Mouse (Mus musculus) lung, embryonic 14.5 days (tissue): ENCODE measurements around the gene Ncs1. TPM values are rescaled to one million over a fixed set of nuclear protein-coding genes. Genes with fewer than 3 reads are reported as not detected.

ENCODE experiments used
- ATAC-seq: fragments of 200-750 bp; cut with Nextera tagmentation; 2 replicates; pipeline ENCODE4 v1.8.0; 2017; ENCODE audit warnings: mild to moderate bottlenecking, moderate TSS enrichment, moderate library complexity; ENCODE audit not compliant: insufficient read depth
- DNase-seq: peaks from one replicate; pipeline ENCODE4 v3.0.0-alpha.2; 2015
- H3K27ac ChIP-seq: fragments of 300-500 bp; sonication (generic); 2 replicates; pipeline ENCODE4 v1.5.1; 2014; ENCODE audit warnings: low read depth, mild to moderate bottlenecking, moderate library complexity
- H3K27me3 ChIP-seq: fragments of 300-500 bp; sonication (generic); 2 replicates; pipeline ENCODE4 v1.6.1; 2014; ENCODE audit warnings: low read length, control low read depth; ENCODE audit not compliant: insufficient read depth
- H3K36me3 ChIP-seq: fragments of 300-500 bp; sonication (generic); 2 replicates; pipeline ENCODE4 v1.6.1; 2014; ENCODE audit warnings: control low read depth; ENCODE audit not compliant: insufficient read depth
- H3K4me1 ChIP-seq: fragments of 300-500 bp; sonication (generic); 2 replicates; pipeline ENCODE4 v1.6.1; 2014; ENCODE audit warnings: antibody characterized with exemption, control low read depth; ENCODE audit not compliant: insufficient read depth
- H3K4me2 ChIP-seq: fragments of 300-500 bp; sonication (generic); 2 replicates; pipeline ENCODE4 v1.6.1; 2014; ENCODE audit warnings: mild to moderate bottlenecking
- H3K4me3 ChIP-seq: fragments of 300-500 bp; sonication (generic); 2 replicates; pipeline ENCODE4 v1.5.1; 2014; ENCODE audit warnings: low read depth, low read length
- H3K9ac ChIP-seq: fragments of 300-500 bp; sonication (generic); 2 replicates; pipeline ENCODE4 v1.6.1; 2014
- H3K9me3 ChIP-seq: fragments of 300-500 bp; sonication (generic); 2 replicates; pipeline ENCODE4 v1.6.1; 2016; ENCODE audit warnings: low read depth, low read length, control low read depth
- CTCF ChIP-seq: IDR thresholded peaks from 2 replicates; pipeline ENCODE4 v1.5.1; 2016; ENCODE audit warnings: antibody characterized with exemption, low read depth
- WGBS: fragments of 180-500 bp; shearing (Covaris S2); extraction: QIAGEN DNeasy Blood & Tissue Kit; methylation state at CpG from one replicate; pipeline ENCODE4 v1.1.7; 2014; 5-methylcytosine and 5-hydroxymethylcytosine counted together
- polyA plus RNA-seq: library from polyadenylated mRNA; unstranded; fragments of >200 nt; fragmentation: Nextera tagmentation; extraction: Ambion mirVana; gene quantifications from 2 replicates; pipeline ENCODE4 v1.2.1, GENCODE M21; 2014

Gene Ncs1
- polyA plus RNA-seq: 26.5 and 28.6 TPM in 2 replicates

DNA sequence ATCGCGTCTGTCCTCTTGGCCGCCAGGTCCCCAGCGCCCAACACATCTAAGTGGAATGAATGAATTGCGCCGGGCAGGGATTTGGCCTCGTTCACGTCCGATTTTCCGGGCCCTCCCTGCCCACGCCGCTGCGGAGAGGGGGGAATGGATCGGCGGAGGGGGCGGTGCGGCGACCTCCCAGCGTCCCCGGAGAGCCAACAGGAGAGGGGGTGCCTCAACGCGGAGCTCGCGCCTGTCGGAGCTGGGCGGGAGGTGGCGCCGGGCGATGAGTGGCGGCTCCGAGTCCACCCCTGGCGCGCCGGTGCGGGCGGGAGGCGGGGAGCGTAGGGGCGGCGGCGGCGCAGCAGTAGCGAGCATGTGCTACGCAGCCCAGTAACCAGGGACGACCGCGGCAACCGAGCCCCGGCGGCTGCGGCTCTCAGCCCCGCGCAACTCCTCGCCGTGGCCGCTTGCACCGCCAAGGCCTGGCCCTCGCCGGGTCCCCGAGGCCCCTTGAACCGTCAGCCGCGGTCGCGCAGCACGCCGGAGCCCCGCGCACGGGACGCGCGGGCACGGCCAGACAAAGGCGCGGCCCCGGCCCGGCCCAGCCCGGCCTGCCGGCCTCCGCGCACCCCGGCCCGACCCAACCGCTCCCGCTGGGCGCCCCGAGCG is at the start of gene Ncs1:
Ncs1 (plus strand) TSS at position 333 of the 651 bp plus-strand sequence.
- ATAC-seq: peak; percentile 90
- Histone ChIP-seq H3K27ac (peak within 1 kb of the TSS; percentile 46; the same call in 1 of the 2 replicates), H3K4me3 (peak within 1 kb of the TSS; percentile 77), H3K4me1 (peaks cover 10% of the 10 kb centered on the region), H3K36me3 (no peaks in the 10 kb centered on the region), H3K27me3 (peaks cover 5% of the 10 kb centered on the region; the same call in 1 of the 2 replicates), H3K4me2 (peak within 1 kb of the TSS; percentile 96), H3K9me3 (no peaks in the 10 kb centered on the region), H3K9ac (peak within 1 kb of the TSS; percentile 82)
- under 1% methylated on average over 87 of the region's 89 CpGs for WGBS
- no peak for TF ChIP-seq CTCF
- peak; percentile 84 for DNase-seq

DNA sequence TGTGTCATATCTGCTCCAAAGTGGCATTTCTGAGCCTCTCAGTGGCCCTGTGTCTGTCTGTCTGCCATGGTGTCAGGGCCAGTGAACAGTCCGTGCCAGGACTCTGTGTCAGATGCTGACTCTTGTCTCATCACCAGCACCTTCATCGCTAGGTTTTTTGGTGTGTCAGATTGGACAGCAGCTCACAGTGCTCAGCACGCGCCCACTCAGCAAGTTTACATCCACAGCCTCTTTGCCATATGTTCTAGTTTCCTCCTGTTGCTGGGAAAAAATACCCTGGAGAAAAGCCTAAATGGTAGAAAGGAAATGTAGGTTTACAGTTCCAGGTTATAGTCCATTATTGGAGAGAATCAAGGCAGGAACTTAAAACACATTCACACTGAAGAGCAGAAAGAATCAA is 47.0 kb upstream of the Ncs1 start:
- TF ChIP-seq CTCF: no peak
- no peak overlapping the region for H3K4me2 ChIP-seq
- no peak for ATAC-seq
- H3K27me3 ChIP-seq: no peaks in the 10 kb centered on the region
- H3K27ac ChIP-seq: no peak overlapping the region
- H3K4me1 ChIP-seq: no peaks in the 10 kb centered on the region
- 78% methylated on average over 4 of the region's 4 CpGs for WGBS
- DNase-seq: no peak
- no peak overlapping the region for H3K9ac ChIP-seq
- H3K36me3 ChIP-seq: peaks cover 51% of the 10 kb centered on the region
- no peaks in the 10 kb centered on the region for H3K9me3 ChIP-seq
- no peak overlapping the region for H3K4me3 ChIP-seq

DNA sequence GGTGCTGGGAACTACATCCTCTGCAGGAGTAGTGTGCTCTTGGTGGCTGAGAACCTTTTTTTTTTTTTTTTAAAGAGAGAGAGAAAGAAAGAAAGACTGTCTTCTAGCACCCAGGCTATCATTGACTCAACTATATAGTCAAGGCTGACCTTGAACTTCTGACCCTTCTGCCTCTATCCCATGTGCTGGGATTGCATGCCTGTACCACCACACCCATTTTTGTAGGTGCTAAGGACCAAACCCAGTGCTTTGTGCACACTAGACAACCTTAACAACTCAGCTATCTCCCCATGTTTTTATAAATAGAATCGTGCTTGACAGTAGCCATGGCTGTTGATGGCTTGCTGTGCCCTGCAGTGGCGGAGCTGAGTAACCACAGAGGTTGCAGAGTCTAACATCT is 45.6 kb upstream of the Ncs1 start:
- Histone ChIP-seq H3K9ac (no peak overlapping the region), H3K4me3 (no peak overlapping the region), H3K9me3 (no peaks in the 10 kb centered on the region), H3K27me3 (no peaks in the 10 kb centered on the region), H3K4me1 (no peaks in the 10 kb centered on the region), H3K27ac (no peak overlapping the region), H3K36me3 (peaks cover 41% of the 10 kb centered on the region; the same call in 1 of the 2 replicates), H3K4me2 (no peak overlapping the region)
- DNase-seq: no peak
- WGBS: 80% methylated on average over 2 of the region's 2 CpGs
- ATAC-seq: no peak
- no peak for TF ChIP-seq CTCF

DNA sequence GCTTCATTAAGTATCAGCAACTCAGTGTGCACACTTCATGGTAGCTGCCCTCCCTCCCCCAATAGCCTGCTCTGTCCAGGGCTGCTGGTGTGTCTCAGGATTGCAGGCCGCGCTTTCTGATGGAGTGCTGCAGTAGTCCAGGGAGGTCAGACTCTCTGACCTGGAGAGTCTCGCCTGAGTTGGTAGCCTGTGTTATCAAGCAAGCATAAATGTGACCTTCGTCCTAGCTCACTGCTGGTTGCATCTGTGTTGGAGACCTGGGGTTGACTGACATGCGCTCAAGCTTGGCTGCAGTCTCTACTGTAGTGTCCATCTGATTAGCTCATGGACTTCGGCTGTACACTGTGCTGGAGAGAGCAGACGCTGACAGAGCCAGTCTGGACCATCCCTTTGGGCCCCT is 43.8 kb upstream of the Ncs1 start:
- Histone ChIP-seq H3K27ac (no peak overlapping the region), H3K36me3 (peaks cover 27% of the 10 kb centered on the region; the same call in 1 of the 2 replicates), H3K9me3 (no peaks in the 10 kb centered on the region), H3K4me3 (no peak overlapping the region), H3K9ac (no peak overlapping the region), H3K4me1 (no peaks in the 10 kb centered on the region), H3K27me3 (no peaks in the 10 kb centered on the region), H3K4me2 (no peak overlapping the region)
- no peak for TF ChIP-seq CTCF
- ATAC-seq (0 out of 2 replicates have a peak, but pooled peaks have one; percentile 21), DNase-seq (no peak)
- WGBS: 75% methylated on average over 7 of the region's 7 CpGs

DNA sequence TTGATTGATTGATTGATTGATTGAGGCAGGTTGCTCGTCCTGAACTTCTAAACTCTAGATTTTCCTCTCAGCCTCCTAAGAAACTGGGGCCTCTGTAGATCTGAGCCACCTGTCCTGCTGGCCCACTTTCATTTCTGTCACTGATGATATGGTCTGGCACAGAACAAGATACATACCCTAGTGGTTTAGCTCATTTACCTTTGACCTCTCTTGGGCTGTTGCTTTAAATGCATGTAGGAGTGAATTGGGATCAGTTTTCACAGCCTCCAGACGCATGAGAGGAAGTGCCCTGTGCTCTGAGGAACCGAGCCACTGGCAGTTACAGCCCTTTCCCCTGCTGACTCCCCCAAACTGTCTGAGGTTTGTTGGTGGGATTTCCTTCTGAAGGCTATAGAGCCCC is 43.3 kb upstream of the Ncs1 start:
- WGBS: 43% methylated on average over 3 of the region's 3 CpGs
- H3K9ac ChIP-seq: no peak overlapping the region
- ATAC-seq: no peak

DNA sequence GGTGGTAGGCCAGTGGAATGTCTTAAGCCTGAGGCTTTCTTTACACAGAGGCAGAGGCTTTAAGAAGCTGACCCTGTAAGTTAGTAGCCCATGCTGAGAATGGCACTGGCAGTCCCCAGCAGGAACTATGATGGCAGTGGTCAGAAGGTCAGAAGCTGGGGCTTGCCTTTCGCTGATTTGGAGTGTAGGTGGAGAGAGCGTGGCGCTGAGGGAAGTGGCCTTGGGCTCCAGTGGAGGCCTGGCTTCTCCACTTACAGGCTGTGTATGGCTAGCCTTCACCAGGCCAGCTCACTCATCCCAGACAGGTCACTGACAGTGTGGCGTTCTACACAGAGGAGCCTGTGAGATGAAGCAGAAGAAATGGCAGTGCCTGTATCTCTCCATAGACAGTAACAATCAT is 42.7 kb upstream of the Ncs1 start:
- no peak overlapping the region for H3K4me3 ChIP-seq
- no peak for TF ChIP-seq CTCF
- no peak overlapping the region for H3K27ac ChIP-seq
- peaks cover 19% of the 10 kb centered on the region; the same call in 1 of the 2 replicates for H3K36me3 ChIP-seq
- H3K4me2 ChIP-seq: no peak overlapping the region
- ATAC-seq (no peak), DNase-seq (no peak)
- H3K4me1 ChIP-seq: no peaks in the 10 kb centered on the region
- WGBS: 80% methylated on average over 4 of the region's 4 CpGs
- no peaks in the 10 kb centered on the region for H3K9me3 ChIP-seq
- H3K9ac ChIP-seq: no peak overlapping the region
- no peaks in the 10 kb centered on the region for H3K27me3 ChIP-seq

More for the DNA sequence above, 43.3 kb upstream of the Ncs1 start:
- Histone ChIP-seq H3K27me3 (no peaks in the 10 kb centered on the region), H3K4me1 (no peaks in the 10 kb centered on the region), H3K27ac (no peak overlapping the region), H3K4me2 (no peak overlapping the region), H3K9me3 (no peaks in the 10 kb centered on the region), H3K36me3 (peaks cover 25% of the 10 kb centered on the region; the same call in 1 of the 2 replicates), H3K4me3 (no peak overlapping the region)
- no peak for DNase-seq
- no peak for TF ChIP-seq CTCF

DNA sequence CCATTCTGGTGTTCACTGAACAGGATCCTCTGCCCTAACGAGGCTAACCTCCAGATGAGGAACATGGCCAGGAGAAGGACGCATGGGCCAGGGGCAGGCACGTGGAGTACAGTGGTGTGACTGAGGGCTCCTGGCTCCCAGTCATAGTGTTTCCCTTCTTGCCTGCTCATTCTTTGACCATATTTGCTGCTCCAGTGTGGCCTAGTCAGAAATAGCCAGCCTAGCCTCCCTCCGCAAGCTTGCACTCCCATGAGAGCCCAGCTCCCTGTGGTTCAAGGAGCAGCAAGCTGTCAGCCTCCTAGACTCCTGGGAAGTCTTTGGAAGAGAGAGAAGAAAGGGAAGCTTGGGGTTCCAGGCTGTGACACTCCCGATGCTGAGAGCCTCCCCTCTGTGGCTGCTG is 40.9 kb upstream of the Ncs1 start:
- H3K27me3 ChIP-seq: no peaks in the 10 kb centered on the region
- no peak for ATAC-seq
- TF ChIP-seq CTCF: no peak
- H3K36me3 ChIP-seq: peaks cover 24% of the 10 kb centered on the region
- H3K4me1 ChIP-seq: no peaks in the 10 kb centered on the region
- no peak for DNase-seq
- H3K4me2 ChIP-seq: no peak overlapping the region
- WGBS: 73% methylated on average over 5 of the region's 5 CpGs
- no peak overlapping the region for H3K4me3 ChIP-seq
- H3K27ac ChIP-seq: no peak overlapping the region
- H3K9ac ChIP-seq: no peak overlapping the region
- no peaks in the 10 kb centered on the region for H3K9me3 ChIP-seq
